Mouse (Mus musculus): ENCODE results near the gene Rtl1.

Gene Rtl1

GRCm38 (mm10) chr12:109572259-109572658 lies 27.9 kb downstream of the Rtl1 start:
- no peak for DNase-seq (ENCODE audit: low spot score in 2 of 2)

GRCm38 (mm10) chr12:109560111-109560695 lies 39.9 kb downstream of the Rtl1 start:
- no peak for DNase-seq (ENCODE audit: low spot score in 2 of 2)

GRCm38 (mm10) chr12:109558891-109559487 lies 41.1 kb downstream of the Rtl1 start:
- DNase-seq (ENCODE audit: low spot score in 2 of 2) = no peak

DNA sequence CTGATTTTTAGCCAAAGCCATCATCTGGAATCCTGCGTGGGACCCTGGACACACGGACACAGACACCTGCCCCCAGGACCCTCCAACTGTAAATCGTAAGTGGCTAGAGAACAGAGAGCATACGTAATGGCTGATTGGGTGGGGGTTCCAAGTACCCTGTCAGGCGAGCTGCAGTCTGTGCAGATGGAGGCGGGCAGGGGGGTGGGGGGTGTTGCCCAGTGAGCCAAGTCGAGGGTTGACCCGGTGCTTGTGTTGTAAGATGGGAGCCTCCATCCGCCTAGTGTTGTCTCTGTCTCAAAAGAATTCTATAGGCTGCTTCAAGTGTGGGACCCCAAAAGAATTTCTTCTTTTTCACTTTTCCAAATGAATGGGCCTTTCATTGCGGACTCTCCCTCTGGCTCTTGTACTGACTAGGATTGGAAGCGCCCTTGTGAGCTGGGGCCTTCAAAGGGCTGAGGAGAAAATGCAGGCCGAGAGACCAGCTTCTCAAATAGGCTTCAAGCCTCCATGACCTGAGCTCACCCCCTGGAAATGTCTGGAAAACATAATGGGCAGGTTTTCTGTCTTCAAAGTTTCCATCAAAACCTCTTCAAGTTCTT lies 41.8 kb downstream of the Rtl1 start:
- DNase-seq (ENCODE audit: low spot score in 2 of 2) = no peak

GRCm38 (mm10) chr12:109555837-109556409 lies 44.2 kb downstream of the Rtl1 start:
- DNase-seq (ENCODE audit: low spot score in 2 of 2) = no peak

- no peak for DNase-seq (ENCODE audit: low spot score in 2 of 2)
Observed at GRCm38 (mm10) chr12:109553568-109553967, 46.6 kb downstream of the Rtl1 start.

GRCm38 (mm10) chr12:109552754-109553525 lies 47.2 kb downstream of the Rtl1 start:
- DNase-seq (ENCODE audit: low spot score in 2 of 2) = no peak

DNA sequence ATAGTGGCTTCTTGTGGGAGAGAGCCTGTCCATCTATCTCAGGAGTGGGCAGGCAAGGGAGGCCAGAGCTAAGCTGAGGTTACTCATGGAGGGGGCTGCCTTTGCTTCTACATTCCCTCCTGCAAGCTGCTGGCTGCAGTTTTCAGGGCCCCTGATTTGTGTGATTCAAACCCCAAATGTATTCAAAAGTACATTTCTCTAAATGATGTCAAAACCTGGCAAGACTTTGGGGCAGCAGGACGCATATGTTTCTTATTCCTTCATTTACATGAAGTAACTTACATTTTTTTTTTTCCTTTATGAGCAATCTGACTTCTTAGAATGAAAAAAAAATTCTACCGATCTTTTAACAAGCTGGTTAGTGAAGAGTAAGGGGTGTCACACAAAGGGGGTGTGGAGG lies 48.4 kb downstream of the Rtl1 start:
- no peak for DNase-seq (ENCODE audit: low spot score in 2 of 2)

GRCm38 (mm10) chr12:109547085-109547484 lies 53.0 kb downstream of the Rtl1 start:
- no peak for DNase-seq (ENCODE audit: low spot score in 2 of 2)

DNA sequence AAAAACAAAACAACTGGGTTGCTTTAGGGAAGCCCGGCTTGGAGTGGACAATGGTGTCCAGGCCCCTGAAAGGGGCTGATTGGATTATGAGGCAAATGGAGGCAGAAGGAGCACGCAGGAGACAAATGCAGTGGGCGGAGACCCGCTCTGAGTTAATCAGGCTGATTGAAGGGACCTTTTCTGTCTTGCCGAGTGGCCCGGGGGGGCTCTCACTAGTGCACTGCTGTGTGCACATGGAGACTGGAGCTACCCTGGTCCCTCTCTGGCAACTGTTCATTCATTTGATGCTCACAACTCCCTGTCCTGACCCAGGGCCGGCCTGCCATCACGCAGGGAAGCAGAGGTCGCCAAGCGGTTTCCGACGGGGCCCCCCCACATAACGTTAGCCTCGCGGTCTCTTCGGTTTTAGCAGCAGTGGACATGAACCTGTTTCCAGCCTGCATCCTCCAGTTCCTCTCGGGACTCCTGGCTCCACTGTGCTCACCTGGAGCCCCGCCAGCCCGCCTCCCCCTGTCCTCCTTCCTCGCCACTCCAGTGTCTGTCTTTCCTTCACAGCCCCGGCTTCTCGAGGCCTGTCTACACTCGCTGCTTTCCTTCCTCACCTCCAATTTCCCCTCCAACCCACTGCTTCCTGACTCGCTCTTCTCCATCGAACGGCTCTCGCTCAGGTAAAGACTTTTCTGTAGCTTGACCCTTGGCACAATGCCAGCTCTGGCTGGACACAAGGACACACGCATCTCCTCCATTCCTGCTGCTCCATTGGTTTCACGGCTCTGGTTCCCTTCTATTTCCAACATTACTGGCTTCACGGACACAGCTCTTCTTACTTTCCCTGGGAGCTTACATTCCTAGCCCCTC lies 54.0 kb downstream of the Rtl1 start:
- no peak for DNase-seq (ENCODE audit: low spot score in 2 of 2)

DNA sequence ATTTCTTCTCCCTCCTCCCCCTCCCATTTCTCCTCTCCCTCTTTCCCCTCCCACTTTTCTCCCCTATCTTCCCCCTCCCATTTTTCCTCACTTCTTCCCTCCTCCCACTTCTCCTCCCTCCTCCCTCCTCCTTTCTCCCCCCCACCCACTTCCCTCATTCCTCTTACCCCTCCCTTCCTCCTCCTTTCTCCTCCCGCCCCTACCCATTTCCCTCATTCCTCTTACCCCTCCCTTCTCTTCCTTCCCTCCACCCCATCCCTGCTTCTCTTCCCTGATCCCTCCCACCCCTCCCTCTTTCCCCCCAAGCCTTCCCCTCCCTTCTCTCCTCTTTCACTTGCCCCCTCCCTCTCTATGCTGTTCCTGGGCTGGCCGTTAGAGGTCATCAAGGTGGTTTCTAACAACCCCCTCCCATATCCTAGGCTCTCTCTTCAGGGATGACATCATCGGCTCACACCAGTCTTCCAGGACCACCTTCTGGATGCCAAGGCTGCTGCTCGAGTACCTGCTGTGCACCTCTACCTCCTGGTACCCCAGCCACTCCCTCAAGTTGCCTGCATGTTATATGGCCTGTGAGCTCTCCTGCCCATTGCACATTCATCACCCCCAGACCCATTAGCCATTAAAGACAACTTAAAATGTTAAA lies 56.7 kb downstream of the Rtl1 start:
- DNase-seq (ENCODE audit: low spot score in 2 of 2) = no peak

DNA sequence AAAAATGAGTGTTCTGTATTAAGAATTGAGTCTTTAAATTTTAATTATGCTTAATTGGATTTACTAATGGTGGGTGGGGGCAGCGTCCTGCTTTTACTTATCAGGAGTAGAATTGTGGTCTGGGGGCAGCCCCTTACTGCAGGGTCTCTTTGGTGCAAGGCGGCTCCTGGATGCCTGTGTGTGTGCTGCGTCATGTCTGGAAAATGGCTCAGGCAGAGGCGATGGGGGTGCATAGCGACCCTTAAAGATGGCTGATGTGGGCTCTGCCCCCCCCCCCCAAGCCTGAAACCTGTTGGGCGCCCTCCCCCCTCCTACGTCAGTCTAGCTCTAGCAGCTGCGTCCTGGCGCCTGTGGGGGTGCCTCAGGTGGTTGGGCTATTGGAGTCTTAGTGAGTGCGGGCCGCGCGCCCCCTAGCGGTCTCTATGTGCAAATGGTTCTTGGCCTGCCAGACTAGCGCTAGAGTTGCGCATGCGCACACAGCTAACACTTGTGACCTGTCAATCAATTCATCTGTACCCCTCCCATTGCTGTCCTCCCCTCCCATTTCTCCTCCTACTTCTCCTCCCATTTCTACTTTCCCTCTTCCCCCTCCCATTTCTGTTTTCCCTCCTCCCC lies 57.4 kb downstream of the Rtl1 start:
- DNase-seq (ENCODE audit: low spot score in 2 of 2) = peak; percentile 70 to 72

DNA sequence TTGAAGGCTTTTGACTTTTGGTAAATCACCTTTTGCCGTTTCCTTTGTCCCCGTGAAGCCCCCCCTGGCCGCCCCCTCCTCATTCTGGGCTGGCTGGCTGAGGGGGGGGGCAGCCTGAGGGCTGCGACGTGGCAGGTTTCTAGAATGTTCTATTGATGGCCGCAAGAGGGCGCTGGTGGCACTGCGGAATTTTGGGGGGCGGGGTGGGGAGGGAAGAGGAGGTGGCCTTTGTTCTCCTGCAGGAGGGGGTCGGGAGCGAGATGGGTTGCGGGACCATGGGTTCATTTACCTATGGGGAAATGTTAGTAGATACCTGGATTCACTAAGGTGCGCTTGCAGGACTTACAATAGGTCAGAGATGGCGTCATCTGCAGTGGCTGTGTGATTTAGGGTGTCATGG lies 58.1 kb downstream of the Rtl1 start:
- no peak for DNase-seq (ENCODE audit: low spot score in 2 of 2)

DNA sequence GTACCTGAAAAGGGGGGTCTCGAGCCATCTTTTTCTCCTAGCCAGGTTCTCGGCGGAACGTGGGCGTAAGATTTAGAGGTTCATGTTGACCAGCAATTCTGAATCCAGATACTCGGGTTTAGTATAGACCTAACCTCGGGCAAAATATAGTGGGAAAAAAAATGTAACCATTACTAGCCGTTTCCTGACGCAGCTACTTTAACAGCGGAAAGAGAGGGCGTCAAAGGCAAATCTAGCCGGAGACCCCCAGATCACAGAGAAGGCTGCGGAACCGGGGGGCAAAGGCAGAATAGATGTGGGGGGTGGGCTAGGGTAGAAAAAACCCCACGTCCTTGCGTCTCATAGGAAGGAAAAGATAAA lies 58.6 kb downstream of the Rtl1 start:
- no peak for DNase-seq (ENCODE audit: low spot score in 2 of 2)

GRCm38 (mm10) chr12:109540739-109541539 lies 59.2 kb downstream of the Rtl1 start:
- DNase-seq (ENCODE audit: low spot score in 2 of 2) = peak; percentile 29 to 47

DNA sequence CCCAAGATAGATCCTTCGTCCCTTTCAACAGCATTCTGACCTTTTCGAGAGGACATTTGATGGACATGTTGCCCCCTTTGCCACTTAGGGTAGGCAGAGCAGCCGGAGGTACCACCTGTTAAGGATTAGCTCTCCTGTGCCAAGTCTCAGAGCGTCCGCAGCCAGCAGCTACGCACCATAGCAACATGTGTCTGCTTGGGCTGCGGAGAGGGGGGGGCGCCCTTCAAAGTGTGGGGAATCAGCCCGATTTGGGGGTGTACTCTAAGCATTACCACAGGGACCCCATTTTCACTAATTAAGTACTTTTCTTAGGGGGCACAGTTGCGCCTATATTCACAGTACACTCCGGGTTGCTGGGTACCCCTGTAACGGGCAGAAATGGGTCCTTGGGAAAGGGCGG lies 60.2 kb downstream of the Rtl1 start:
- no peak for DNase-seq (ENCODE audit: low spot score in 2 of 2)

All from frontal cortex, postnatal 25 days (tissue).